Mouse (Mus musculus) intestine, postnatal 0 days (tissue): ENCODE measurements at regions not wholly inside any gene's neighbourhood (a gene's known extent, or its start where the extent isn't known, plus 50 kb on each side); places are given as distances from the start of the nearest gene placed in this dataset.

Experiments
- ATAC-seq: fragments of 200-750 bp; cut with Nextera tagmentation; 2 replicates; pipeline ENCODE4 v1.8.0; 2017; ENCODE audit warnings: mild to moderate bottlenecking, moderate TSS enrichment, moderate library complexity
- H3K27ac ChIP-seq: fragments of 300-500 bp; sonication (generic); 2 replicates; pipeline ENCODE4 v1.5.1; 2014; ENCODE audit warnings: mild to moderate bottlenecking, low read depth, low read length, moderate library complexity
- H3K27me3 ChIP-seq: fragments of 300-500 bp; sonication (generic); replicated peaks from 2 replicates; pipeline ENCODE4 v1.6.1; 2014; ENCODE audit warnings: low read length, mixed read lengths; ENCODE audit not compliant: control insufficient read depth, insufficient read depth
- H3K36me3 ChIP-seq: fragments of 300-500 bp; sonication (generic); 2 replicates; pipeline ENCODE4 v1.6.1; 2014; ENCODE audit warnings: mild to moderate bottlenecking, moderate library complexity; ENCODE audit not compliant: control insufficient read depth, insufficient read depth
- H3K4me1 ChIP-seq: fragments of 300-500 bp; sonication (generic); replicated peaks from 2 replicates; pipeline ENCODE4 v1.6.1; 2014; ENCODE audit warnings: antibody characterized with exemption, low read length, mixed read lengths; ENCODE audit not compliant: control insufficient read depth, insufficient read depth
- H3K4me2 ChIP-seq: fragments of 300-500 bp; sonication (generic); replicated peaks from 2 replicates; pipeline ENCODE4 v1.6.1; 2014; ENCODE audit warnings: low read depth, mild to moderate bottlenecking, moderate library complexity
- H3K4me3 ChIP-seq: fragments of 300-500 bp; sonication (generic); 2 replicates; pipeline ENCODE4 v1.5.1; 2014; ENCODE audit warnings: low read depth, low read length
- H3K9ac ChIP-seq: fragments of 300-500 bp; sonication (generic); 2 replicates; pipeline ENCODE4 v1.6.1; 2014; ENCODE audit warnings: mild to moderate bottlenecking, low read depth, low read length
- H3K9me3 ChIP-seq: fragments of 300-500 bp; sonication (generic); 2 replicates; pipeline ENCODE4 v1.6.1; 2016; ENCODE audit warnings: mixed run types; ENCODE audit not compliant: control insufficient read depth
- CTCF ChIP-seq: sonication (generic); IDR thresholded peaks from 2 replicates; pipeline ENCODE4 v1.5.1; 2016; ENCODE audit warnings: low read depth, mild to moderate bottlenecking, control low read depth, antibody characterized with exemption, moderate library complexity
- WGBS: fragments of 180-500 bp; shearing (Covaris S2); extraction: QIAGEN DNeasy Blood & Tissue Kit; methylation state at CpG from one replicate; pipeline ENCODE4 v1.1.7; 2014; 5-methylcytosine and 5-hydroxymethylcytosine counted together

DNA sequence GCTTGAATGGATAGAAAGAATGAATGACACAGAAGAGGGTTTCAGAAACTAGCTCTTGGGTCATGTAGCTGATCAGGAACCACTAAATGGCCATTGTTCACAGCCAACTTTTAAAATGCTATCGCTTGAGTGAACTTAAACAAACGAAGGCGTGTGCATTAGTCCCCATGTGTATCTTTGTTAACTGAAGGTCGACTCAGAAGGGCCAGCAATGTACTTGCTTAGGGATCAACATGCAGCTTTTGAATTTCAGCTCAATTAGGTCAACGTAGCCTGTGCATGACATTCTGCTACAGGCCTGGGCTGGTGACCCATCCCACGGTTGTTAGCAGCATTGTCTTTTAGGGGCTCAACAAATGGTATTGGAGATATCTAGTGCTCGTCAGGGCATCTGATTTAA lies 127.1 kb upstream of the Pik3r1 start:
- TF ChIP-seq CTCF = no peak
- Histone ChIP-seq H3K27ac (no peak overlapping the region), H3K4me2 (no peak overlapping the region), H3K4me3 (no peak overlapping the region), H3K4me1 (no peaks in the 10 kb centered on the region), H3K9ac (no peak overlapping the region), H3K9me3 (no peaks in the 10 kb centered on the region), H3K27me3 (no peaks in the 10 kb centered on the region), H3K36me3 (no peaks in the 10 kb centered on the region)
- ATAC-seq = no peak
- WGBS = 68% methylated on average over 7 of the region's 7 CpGs

DNA sequence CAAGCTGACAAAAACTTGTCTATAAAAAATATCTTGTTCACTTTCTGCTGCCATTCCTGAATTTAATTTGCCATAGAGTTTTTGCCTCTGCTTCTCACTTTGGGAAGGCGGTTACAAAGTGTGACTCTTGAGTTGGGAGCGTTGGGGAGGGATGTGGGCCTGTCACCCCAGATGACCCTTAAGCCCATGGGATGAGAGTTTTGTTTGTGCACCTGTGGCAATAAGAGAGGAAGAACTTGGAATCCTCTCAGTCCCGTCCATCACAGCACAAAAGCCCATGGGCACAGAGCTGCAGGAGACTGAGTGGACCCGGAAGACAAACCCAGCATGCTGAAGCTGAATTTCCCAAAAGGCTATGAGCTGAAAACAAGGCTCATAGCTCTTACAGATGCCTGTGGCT lies 127.7 kb upstream of the Pik3r1 start:
- Histone ChIP-seq H3K27me3 (no peaks in the 10 kb centered on the region), H3K4me1 (no peaks in the 10 kb centered on the region), H3K4me2 (no peak overlapping the region), H3K9ac (no peak overlapping the region), H3K27ac (no peak overlapping the region), H3K36me3 (no peaks in the 10 kb centered on the region), H3K9me3 (no peaks in the 10 kb centered on the region), H3K4me3 (no peak overlapping the region)
- no peak for TF ChIP-seq CTCF
- ATAC-seq = no peak
- 93% methylated on average over 4 of the region's 4 CpGs for WGBS

DNA sequence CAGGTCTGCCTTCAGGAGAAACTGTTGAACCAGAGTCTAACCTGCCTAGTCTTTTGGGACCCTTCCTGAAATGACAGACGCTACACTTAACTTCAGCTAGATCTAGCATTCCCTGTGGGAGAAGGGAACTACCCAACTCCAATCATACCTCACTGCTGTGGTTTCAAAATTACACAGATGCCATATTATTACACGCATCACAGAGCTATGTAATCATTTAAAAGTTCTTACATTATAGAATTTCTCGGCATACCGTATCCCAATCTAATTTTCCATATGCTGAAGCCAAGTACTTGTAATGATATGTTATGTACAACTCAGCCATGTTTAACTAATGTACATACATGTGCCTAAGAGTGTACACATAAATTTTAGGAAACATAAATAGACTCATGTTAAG lies 128.9 kb upstream of the Pik3r1 start:
- 83% methylated on average over 4 of the region's 4 CpGs for WGBS
- Histone ChIP-seq H3K4me2 (no peak overlapping the region), H3K4me1 (no peaks in the 10 kb centered on the region), H3K9me3 (no peaks in the 10 kb centered on the region), H3K27ac (no peak overlapping the region), H3K9ac (no peak overlapping the region), H3K4me3 (no peak overlapping the region), H3K36me3 (no peaks in the 10 kb centered on the region), H3K27me3 (no peaks in the 10 kb centered on the region)
- ATAC-seq = no peak
- no peak for TF ChIP-seq CTCF

DNA sequence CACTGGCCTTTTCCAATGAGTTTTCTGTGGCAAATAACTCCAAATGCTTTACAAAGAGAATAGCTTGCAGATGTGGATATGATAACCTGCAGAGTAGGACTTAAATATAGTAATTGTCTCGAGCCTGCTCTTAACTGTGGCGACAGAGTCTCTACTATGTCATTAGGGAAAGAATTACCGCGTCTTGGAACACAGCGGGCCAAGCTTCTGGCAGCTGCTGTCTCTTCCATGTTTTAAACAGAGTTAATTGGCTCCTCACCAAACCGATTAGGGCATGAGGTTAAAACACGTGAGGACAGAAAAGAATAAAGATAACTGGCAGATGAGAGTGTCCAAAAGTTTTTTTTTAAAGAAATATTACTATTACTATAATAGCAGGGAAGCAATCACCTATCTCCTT lies 134.2 kb upstream of the Pik3r1 start:
- no peak for TF ChIP-seq CTCF
- Histone ChIP-seq H3K4me2 (no peak overlapping the region), H3K4me3 (no peak overlapping the region), H3K27ac (no peak overlapping the region), H3K36me3 (no peaks in the 10 kb centered on the region), H3K9me3 (no peaks in the 10 kb centered on the region), H3K4me1 (no peaks in the 10 kb centered on the region), H3K9ac (no peak overlapping the region), H3K27me3 (no peaks in the 10 kb centered on the region)
- ATAC-seq = no peak
- WGBS = 70% methylated on average over 7 of the region's 7 CpGs

DNA sequence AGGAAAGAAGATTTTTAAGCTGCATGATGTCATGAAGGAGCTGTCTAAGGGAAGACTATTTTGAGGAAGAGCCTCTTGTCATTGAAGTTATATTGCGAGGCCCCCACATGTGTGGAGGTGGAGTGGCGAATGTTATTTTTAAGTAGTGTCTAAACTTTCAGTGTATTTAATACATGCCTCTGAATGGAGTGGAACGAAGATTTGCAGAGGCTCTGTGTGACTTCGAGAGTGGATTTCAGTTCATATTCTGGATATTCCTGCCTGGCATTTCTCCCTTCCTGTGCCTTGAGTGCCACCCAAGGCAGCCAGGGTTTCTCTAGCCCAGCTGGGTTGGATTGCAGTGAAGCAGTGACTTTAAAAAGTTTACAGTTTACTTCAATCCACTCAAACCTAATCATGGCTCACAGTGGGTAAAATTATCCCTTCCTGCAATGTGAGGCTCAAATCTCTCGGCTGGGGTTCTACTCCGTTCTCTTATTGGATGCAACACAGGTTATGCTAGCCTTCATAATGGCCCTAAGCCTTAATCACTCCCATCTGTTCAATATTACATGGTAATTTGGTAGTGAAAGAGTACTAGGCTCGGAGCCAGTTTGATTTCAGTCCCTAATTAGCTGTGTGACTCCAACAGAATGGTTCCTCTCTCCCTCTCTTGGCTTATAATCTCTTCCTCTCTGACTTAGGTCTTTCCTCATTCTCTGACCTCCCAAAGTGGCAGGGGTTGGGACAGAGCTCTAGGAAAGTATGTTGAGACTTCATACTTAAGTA lies 138.1 kb upstream of the Pik3r1 start:
- no peak for ATAC-seq
- no peak overlapping the region for H3K4me2 ChIP-seq
- H3K4me3 ChIP-seq = no peak overlapping the region
- H3K27ac ChIP-seq = no peak overlapping the region
- 86% methylated on average over 7 of the region's 7 CpGs for WGBS
- H3K27me3 ChIP-seq = no peaks in the 10 kb centered on the region
- H3K9me3 ChIP-seq = no peaks in the 10 kb centered on the region
- H3K9ac ChIP-seq = no peak overlapping the region
- H3K36me3 ChIP-seq = no peaks in the 10 kb centered on the region
- H3K4me1 ChIP-seq = no peaks in the 10 kb centered on the region
- no peak for TF ChIP-seq CTCF

DNA sequence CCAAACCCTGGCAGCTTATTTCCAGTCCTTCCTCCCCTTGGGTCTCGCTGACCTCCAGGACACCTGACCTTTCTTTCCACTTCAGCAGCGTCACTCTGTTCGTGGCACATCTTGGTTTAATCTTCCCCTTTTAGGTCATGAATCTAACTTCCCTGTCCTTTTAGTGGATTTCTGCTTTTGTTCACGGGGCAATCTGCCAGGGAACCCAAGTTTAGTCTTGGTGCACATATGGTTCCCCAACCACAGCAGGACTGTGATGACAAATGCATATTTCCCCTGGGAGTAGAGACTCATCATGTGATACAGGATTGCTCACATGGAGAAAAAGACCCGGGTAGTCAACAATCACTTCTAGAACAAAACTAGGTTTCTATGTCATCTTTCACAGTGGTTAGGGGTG lies 141.0 kb upstream of the Pik3r1 start:
- Histone ChIP-seq H3K4me2 (no peak overlapping the region), H3K4me1 (no peaks in the 10 kb centered on the region), H3K27ac (no peak overlapping the region), H3K9me3 (no peaks in the 10 kb centered on the region), H3K4me3 (no peak overlapping the region), H3K27me3 (no peaks in the 10 kb centered on the region), H3K36me3 (no peaks in the 10 kb centered on the region), H3K9ac (no peak overlapping the region)
- TF ChIP-seq CTCF = no peak
- ATAC-seq = no peak
- WGBS = 89% methylated on average over 5 of the region's 5 CpGs
